Mouse (Mus musculus): ENCODE results near the gene Map1s. TPM values are rescaled to one million over a fixed set of nuclear protein-coding genes. Genes with fewer than 3 reads are reported as not detected.

The Map1s gene
- polyA plus RNA-seq, 1 experiment: 32.8 TPM

GRCm38 (mm10) chr8:70914704-70915103 lies 9.0 kb downstream of the Map1s start:
- H3K9me3 ChIP-seq (replicated peaks; ENCODE audit: control insufficient read depth, insufficient read depth, low read length, poor library complexity, severe bottlenecking): no peaks in the 10 kb centered on the region
- TF ChIP-seq EP300 (IDR thresholded peaks at IDR 0.05; ENCODE audit: insufficient read depth, low read depth, low read length) (no peak), POLR2A (IDR thresholded peaks at IDR 0.05; ENCODE audit: insufficient read depth, low read length) (no peak), CTCF (IDR thresholded peaks at IDR 0.05; ENCODE audit: low read depth, low read length) (no peak)
- H3K9ac ChIP-seq (ENCODE audit: low read depth, poor library complexity, severe bottlenecking): peak overlapping the region; percentile 30; the same call in 1 of the 2 replicates
- H3K27ac ChIP-seq (ENCODE audit: insufficient read depth, low read length): no peak overlapping the region
- H3K4me1 ChIP-seq (ENCODE audit: control insufficient read depth, insufficient read depth, low read length): no peaks in the 10 kb centered on the region
- H3K36me3 ChIP-seq (ENCODE audit: control insufficient read depth, insufficient read depth, low read length, poor library complexity, severe bottlenecking): peaks cover 10% of the 10 kb centered on the region
- no peaks in the 10 kb centered on the region for H3K27me3 ChIP-seq (ENCODE audit: control insufficient read depth, insufficient read depth, low read length, poor library complexity, severe bottlenecking)
- peak overlapping the region; percentile 40 for H3K4me3 ChIP-seq (ENCODE audit: low read depth, low read length)

DNA sequence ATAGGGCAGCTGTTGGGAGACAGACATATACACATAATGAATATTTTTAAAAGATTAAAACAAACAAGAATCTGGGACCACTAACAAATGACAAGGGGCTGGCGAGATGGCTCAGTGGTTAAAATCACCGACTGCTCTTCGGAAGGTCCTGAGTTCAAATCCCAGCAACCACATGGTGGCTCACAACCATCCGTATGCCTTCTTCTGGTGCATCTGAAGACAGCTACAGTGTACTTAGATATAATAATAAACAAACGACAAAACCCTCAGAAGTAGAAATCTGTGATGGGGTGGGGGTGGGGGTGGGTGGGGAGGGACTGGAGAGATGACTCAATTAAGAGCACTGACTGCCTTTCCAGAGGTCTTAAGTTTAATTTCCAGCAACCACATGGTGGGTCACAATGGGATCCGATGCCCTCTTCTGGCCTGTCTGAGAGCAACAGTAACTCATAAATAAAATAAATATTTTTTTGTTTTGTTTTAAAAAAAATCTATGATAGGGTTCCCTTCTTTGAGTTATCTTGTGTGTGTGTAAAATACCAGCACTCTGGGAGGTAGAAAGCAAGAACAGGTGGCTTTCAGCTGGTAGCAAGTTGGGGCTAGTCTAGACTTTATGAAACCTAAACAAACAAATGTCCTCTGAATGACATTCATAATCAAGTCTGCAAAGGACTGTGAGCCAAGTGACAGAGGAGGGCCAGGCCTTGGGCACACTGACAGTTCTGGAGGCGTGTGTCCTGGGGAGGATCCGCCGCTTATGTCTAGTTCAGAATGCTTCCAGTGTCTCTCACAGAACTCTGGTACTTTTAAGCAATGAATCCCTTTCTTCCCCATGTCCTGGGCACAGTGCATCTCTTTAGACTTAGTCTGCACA lies 14.6 kb downstream of the Map1s start:
- H3K4me1 ChIP-seq (ENCODE audit: control insufficient read depth, insufficient read depth, low read length): no peaks in the 10 kb centered on the region
- no peaks in the 10 kb centered on the region for H3K9me3 ChIP-seq (replicated peaks; ENCODE audit: control insufficient read depth, insufficient read depth, low read length, poor library complexity, severe bottlenecking)
- H3K27ac ChIP-seq (ENCODE audit: insufficient read depth, low read length): no peak overlapping the region
- TF ChIP-seq CTCF (IDR thresholded peaks at IDR 0.05; ENCODE audit: low read depth, low read length) (no peak), EP300 (IDR thresholded peaks at IDR 0.05; ENCODE audit: insufficient read depth, low read depth, low read length) (no peak), POLR2A (IDR thresholded peaks at IDR 0.05; ENCODE audit: insufficient read depth, low read length) (no peak)
- no peak overlapping the region for H3K9ac ChIP-seq (ENCODE audit: low read depth, poor library complexity, severe bottlenecking)
- H3K27me3 ChIP-seq (ENCODE audit: control insufficient read depth, insufficient read depth, low read length, poor library complexity, severe bottlenecking): no peaks in the 10 kb centered on the region
- H3K36me3 ChIP-seq (ENCODE audit: control insufficient read depth, insufficient read depth, low read length, poor library complexity, severe bottlenecking): peaks cover 10% of the 10 kb centered on the region
- H3K4me3 ChIP-seq (ENCODE audit: low read depth, low read length): no peak overlapping the region

DNA sequence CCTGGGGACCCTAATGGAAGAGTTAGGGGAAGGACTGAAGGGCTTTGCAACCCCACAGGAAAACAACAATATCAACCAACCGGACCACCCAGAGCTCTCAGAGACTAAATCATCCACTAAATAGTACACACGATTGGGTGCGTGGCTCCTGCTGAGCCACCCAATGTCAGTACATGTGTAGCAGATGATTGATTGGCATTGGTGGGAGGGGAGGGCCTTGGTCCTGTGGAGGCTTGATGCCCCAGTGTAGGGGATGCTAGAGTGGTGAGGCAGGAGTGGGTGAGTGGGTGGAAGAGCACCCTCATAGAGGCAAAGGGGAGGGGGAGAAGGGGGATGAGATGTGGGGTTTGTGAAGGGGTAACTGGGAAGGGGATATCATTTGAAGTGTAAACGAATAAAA lies 18.4 kb downstream of the Map1s start:
- Histone ChIP-seq H3K4me1 (ENCODE audit: control insufficient read depth, insufficient read depth, low read length) (no peaks in the 10 kb centered on the region), H3K4me3 (ENCODE audit: low read depth, low read length) (no peak overlapping the region), H3K9ac (ENCODE audit: low read depth, poor library complexity, severe bottlenecking) (no peak overlapping the region), H3K27me3 (ENCODE audit: control insufficient read depth, insufficient read depth, low read length, poor library complexity, severe bottlenecking) (no peaks in the 10 kb centered on the region), H3K36me3 (ENCODE audit: control insufficient read depth, insufficient read depth, low read length, poor library complexity, severe bottlenecking) (no peaks in the 10 kb centered on the region), H3K9me3 (replicated peaks; ENCODE audit: control insufficient read depth, insufficient read depth, low read length, poor library complexity, severe bottlenecking) (no peaks in the 10 kb centered on the region), H3K27ac (ENCODE audit: insufficient read depth, low read length) (no peak overlapping the region)
- no peak for TF ChIP-seq EP300 (IDR thresholded peaks at IDR 0.05; ENCODE audit: insufficient read depth, low read depth, low read length)
- no peak for TF ChIP-seq CTCF (IDR thresholded peaks at IDR 0.05; ENCODE audit: low read depth, low read length)
- TF ChIP-seq POLR2A (IDR thresholded peaks at IDR 0.05; ENCODE audit: insufficient read depth, low read length): no peak

DNA sequence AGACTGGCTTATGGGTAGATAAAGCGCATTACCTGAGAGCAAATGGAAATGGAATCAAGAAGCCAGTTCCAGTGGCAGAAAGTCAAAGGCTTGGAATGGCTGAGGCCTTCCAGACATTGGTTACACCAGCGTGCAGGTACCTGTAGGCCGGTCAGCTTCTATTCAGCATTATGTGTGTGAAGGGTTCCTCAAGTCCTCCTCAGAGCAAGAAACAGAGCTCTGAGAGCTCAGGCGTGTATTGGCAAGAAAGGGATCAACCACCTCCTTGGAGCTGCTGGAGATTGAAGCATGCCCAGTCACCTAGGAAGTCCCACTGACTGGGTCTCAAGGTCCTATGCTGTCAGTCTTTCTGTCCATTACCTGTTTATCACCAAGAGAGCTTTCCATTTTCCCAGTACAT lies 20.0 kb downstream of the Map1s start:
- TF ChIP-seq CTCF (IDR thresholded peaks at IDR 0.05; ENCODE audit: low read depth, low read length) (no peak), EP300 (IDR thresholded peaks at IDR 0.05; ENCODE audit: insufficient read depth, low read depth, low read length) (no peak), POLR2A (IDR thresholded peaks at IDR 0.05; ENCODE audit: insufficient read depth, low read length) (no peak)
- Histone ChIP-seq H3K27ac (ENCODE audit: insufficient read depth, low read length) (no peak overlapping the region), H3K9me3 (replicated peaks; ENCODE audit: control insufficient read depth, insufficient read depth, low read length, poor library complexity, severe bottlenecking) (no peaks in the 10 kb centered on the region), H3K9ac (ENCODE audit: low read depth, poor library complexity, severe bottlenecking) (no peak overlapping the region), H3K27me3 (ENCODE audit: control insufficient read depth, insufficient read depth, low read length, poor library complexity, severe bottlenecking) (no peaks in the 10 kb centered on the region), H3K4me1 (ENCODE audit: control insufficient read depth, insufficient read depth, low read length) (no peaks in the 10 kb centered on the region), H3K4me3 (ENCODE audit: low read depth, low read length) (no peak overlapping the region), H3K36me3 (ENCODE audit: control insufficient read depth, insufficient read depth, low read length, poor library complexity, severe bottlenecking) (no peaks in the 10 kb centered on the region)

DNA sequence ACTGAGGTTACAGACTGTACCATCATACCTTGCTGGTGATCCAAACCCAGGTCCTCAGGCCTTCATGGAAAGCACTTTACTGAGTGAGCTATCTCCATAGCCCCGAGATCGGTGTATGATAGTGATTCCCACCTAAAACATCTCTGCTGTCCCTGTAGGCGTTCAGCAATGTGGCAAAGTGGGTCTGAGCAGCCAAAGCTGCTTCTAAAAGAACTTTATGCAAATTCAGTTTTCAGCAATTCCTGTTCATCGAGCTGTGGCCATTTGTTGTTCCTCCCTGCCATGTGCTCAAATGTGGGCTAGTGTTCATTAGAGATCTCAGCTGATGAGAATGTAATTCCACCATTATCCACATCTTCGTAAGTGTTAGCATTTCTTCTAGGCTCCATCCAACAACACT lies 20.7 kb downstream of the Map1s start:
- Histone ChIP-seq H3K36me3 (ENCODE audit: control insufficient read depth, insufficient read depth, low read length, poor library complexity, severe bottlenecking) (no peaks in the 10 kb centered on the region), H3K9me3 (replicated peaks; ENCODE audit: control insufficient read depth, insufficient read depth, low read length, poor library complexity, severe bottlenecking) (no peaks in the 10 kb centered on the region), H3K4me3 (ENCODE audit: low read depth, low read length) (no peak overlapping the region), H3K9ac (ENCODE audit: low read depth, poor library complexity, severe bottlenecking) (no peak overlapping the region), H3K27me3 (ENCODE audit: control insufficient read depth, insufficient read depth, low read length, poor library complexity, severe bottlenecking) (no peaks in the 10 kb centered on the region), H3K4me1 (ENCODE audit: control insufficient read depth, insufficient read depth, low read length) (no peaks in the 10 kb centered on the region), H3K27ac (ENCODE audit: insufficient read depth, low read length) (no peak overlapping the region)
- TF ChIP-seq CTCF (IDR thresholded peaks at IDR 0.05; ENCODE audit: low read depth, low read length): no peak
- no peak for TF ChIP-seq EP300 (IDR thresholded peaks at IDR 0.05; ENCODE audit: insufficient read depth, low read depth, low read length)
- no peak for TF ChIP-seq POLR2A (IDR thresholded peaks at IDR 0.05; ENCODE audit: insufficient read depth, low read length)

GRCm38 (mm10) chr8:70928096-70928495 lies 22.4 kb downstream of the Map1s start:
- H3K9ac ChIP-seq (ENCODE audit: low read depth, poor library complexity, severe bottlenecking): no peak overlapping the region
- H3K4me3 ChIP-seq (ENCODE audit: low read depth, low read length): no peak overlapping the region
- no peak for TF ChIP-seq EP300 (IDR thresholded peaks at IDR 0.05; ENCODE audit: insufficient read depth, low read depth, low read length)
- TF ChIP-seq POLR2A (IDR thresholded peaks at IDR 0.05; ENCODE audit: insufficient read depth, low read length): no peak
- TF ChIP-seq CTCF (IDR thresholded peaks at IDR 0.05; ENCODE audit: low read depth, low read length): no peak
- H3K4me1 ChIP-seq (ENCODE audit: control insufficient read depth, insufficient read depth, low read length): peaks cover 3% of the 10 kb centered on the region
- H3K9me3 ChIP-seq (replicated peaks; ENCODE audit: control insufficient read depth, insufficient read depth, low read length, poor library complexity, severe bottlenecking): no peaks in the 10 kb centered on the region
- H3K27me3 ChIP-seq (ENCODE audit: control insufficient read depth, insufficient read depth, low read length, poor library complexity, severe bottlenecking): no peaks in the 10 kb centered on the region
- H3K36me3 ChIP-seq (ENCODE audit: control insufficient read depth, insufficient read depth, low read length, poor library complexity, severe bottlenecking): no peaks in the 10 kb centered on the region
- no peak overlapping the region for H3K27ac ChIP-seq (ENCODE audit: insufficient read depth, low read length)
